Mouse (Mus musculus) hindbrain, embryonic 15.5 days (tissue): ENCODE results near the gene Eif3k. TPM values are rescaled to one million over a fixed set of nuclear protein-coding genes. Genes with fewer than 3 reads are reported as not detected.
"Not testable (repeated sequence)": the region's sequence is repeated elsewhere in the genome, so short reads cannot be mapped to it uniquely, and the experiment has no call there.

Experiments used
- ATAC-seq: fragments of 200-750 bp; cut with Nextera tagmentation; 2 replicates; pipeline ENCODE4 v1.8.0; 2017; ENCODE audit warnings: low read depth, moderate number of reproducible peaks, moderate TSS enrichment; ENCODE audit not compliant: low FRiP score
- H3K27ac ChIP-seq: fragments of 300-500 bp; sonication (generic); replicated peaks from 2 replicates; pipeline ENCODE4 v1.5.1; 2015; ENCODE audit warnings: mild to moderate bottlenecking, inconsistent platforms
- H3K27me3 ChIP-seq: fragments of 300-500 bp; sonication (generic); 2 replicates; pipeline ENCODE4 v1.6.1; 2015; ENCODE audit warnings: control low read depth, inconsistent platforms
- H3K36me3 ChIP-seq: fragments of 300-500 bp; sonication (generic); 2 replicates; pipeline ENCODE4 v1.6.1; 2015; ENCODE audit warnings: control low read depth, inconsistent platforms
- H3K4me1 ChIP-seq: fragments of 300-500 bp; sonication (generic); replicated peaks from 2 replicates; pipeline ENCODE4 v1.6.1; 2015; ENCODE audit warnings: control low read depth, inconsistent platforms
- H3K4me2 ChIP-seq: fragments of 300-500 bp; sonication (generic); 2 replicates; pipeline ENCODE4 v1.6.1; 2015; ENCODE audit warnings: moderate library complexity, mild to moderate bottlenecking, inconsistent platforms
- H3K4me3 ChIP-seq: fragments of 300-500 bp; sonication (generic); 2 replicates; pipeline ENCODE4 v1.5.1; 2015; ENCODE audit warnings: mild to moderate bottlenecking, inconsistent platforms
- H3K9ac ChIP-seq: fragments of 300-500 bp; sonication (generic); 2 replicates; pipeline ENCODE4 v1.6.1; 2015; ENCODE audit warnings: inconsistent platforms
- H3K9me3 ChIP-seq: fragments of 300-500 bp; sonication (generic); 2 replicates; pipeline ENCODE4 v1.6.1; 2016; ENCODE audit warnings: control low read depth, inconsistent platforms
- WGBS: fragments of 180-500 bp; shearing (Covaris S2); methylation state at CpG from one replicate; pipeline ENCODE4 v1.1.7; 2015; 5-methylcytosine and 5-hydroxymethylcytosine counted together
- polyA plus RNA-seq: library from polyadenylated mRNA; unstranded; fragments of >200 nt; fragmentation: Nextera tagmentation; extraction: Ambion mirVana; gene quantifications from 2 replicates; pipeline ENCODE4 v1.2.1, GENCODE M21; 2015

Eif3k gene
- polyA plus RNA-seq, 1 experiment from 2014 or later = 283 TPM

DNA sequence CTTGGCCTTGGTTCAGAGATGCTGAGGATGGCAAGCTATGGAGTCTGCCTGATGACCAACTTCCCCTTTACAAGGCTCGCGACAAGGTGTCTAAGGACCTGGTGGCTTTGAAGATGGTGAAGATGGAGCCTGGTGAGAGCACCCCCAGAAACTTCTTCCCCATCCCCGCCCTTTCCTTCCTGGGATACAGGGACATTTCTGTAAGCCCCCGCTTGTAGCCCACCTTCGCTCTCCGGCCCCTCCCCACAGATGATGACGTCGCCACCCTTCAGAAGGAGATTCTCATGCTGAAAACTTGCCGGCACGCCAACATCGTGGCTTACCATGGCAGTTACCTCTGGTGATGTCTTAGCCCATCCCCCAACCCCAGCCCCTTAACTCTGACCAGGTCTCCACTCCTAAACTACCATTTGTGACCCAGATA lies 1.5 kb upstream of the Eif3k start:
- Histone ChIP-seq H3K36me3 (peaks cover 10% of the 10 kb centered on the region), H3K9me3 (no peaks in the 10 kb centered on the region), H3K9ac (0 out of 2 replicates have a peak overlapping the region, but pooled peaks have one; percentile 58), H3K27ac (no peak overlapping the region), H3K4me1 (peaks cover 15% of the 10 kb centered on the region), H3K4me3 (no peak overlapping the region), H3K27me3 (no peaks in the 10 kb centered on the region), H3K4me2 (no peak overlapping the region)
- no peak for ATAC-seq
- 76% methylated on average over 11 of the region's 11 CpGs for WGBS

GRCm38 (mm10) chr7:28982274-28983013 lies 780 bp upstream of the Eif3k start:
- H3K9ac ChIP-seq = peak overlapping the region; percentile 58
- H3K9me3 ChIP-seq = no peaks in the 10 kb centered on the region
- peak overlapping the region; percentile 79 for H3K27ac ChIP-seq
- peak overlapping the region; percentile 89 for H3K4me2 ChIP-seq
- H3K27me3 ChIP-seq = no peaks in the 10 kb centered on the region
- ATAC-seq = peak; percentile 66
- WGBS = 15% methylated on average over 19 of the region's 19 CpGs
- peaks cover 15% of the 10 kb centered on the region for H3K4me1 ChIP-seq
- peak overlapping the region; percentile 67 for H3K4me3 ChIP-seq
- peaks cover 16% of the 10 kb centered on the region for H3K36me3 ChIP-seq

DNA sequence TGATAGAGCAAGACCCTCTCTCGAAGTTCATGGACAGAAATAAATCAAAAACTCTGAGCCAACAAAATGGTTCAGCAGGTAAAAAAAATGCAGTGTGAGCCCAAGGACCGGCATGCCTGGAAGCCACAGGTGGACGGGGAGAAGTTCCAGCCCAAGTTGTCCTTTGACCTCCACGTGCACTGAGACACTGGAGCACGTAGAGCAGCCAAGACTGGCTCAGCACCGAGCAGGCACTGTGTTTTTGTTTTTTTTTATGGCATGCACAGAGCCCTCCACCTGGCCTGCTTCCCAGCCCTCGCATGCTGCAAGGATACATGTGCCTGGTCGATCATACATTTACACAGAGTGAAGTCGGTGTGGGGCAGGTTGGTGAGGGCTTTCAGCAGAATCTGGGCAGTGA lies 4.1 kb downstream of the Eif3k start:
- Histone ChIP-seq H3K36me3 (peaks cover 44% of the 10 kb centered on the region), H3K27me3 (no peaks in the 10 kb centered on the region), H3K4me3 (no peak overlapping the region), H3K27ac (no peak overlapping the region), H3K4me1 (peaks cover 10% of the 10 kb centered on the region), H3K9me3 (no peaks in the 10 kb centered on the region), H3K4me2 (no peak overlapping the region), H3K9ac (no peak overlapping the region)
- ATAC-seq = no peak
- 94% methylated on average over 9 of the region's 9 CpGs for WGBS

DNA sequence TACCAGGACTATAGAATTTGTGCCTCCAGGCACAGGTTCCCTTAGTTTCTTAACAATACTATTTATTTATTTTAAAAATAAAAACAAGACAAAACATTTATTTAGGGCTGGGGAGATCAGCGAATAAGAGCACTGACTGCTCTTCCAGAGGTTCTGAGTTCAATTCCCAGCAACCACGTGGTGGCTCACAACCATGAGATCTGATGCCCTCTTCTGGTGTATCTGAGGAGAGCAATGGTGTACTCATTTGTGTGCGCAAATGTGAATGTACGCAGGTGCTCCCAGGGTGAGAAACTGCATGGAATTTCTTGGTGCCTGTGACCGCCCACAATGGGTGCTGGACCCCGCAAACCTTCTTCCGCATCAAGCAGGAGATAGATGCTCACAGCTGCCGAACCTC lies 8.6 kb downstream of the Eif3k start:
- Histone ChIP-seq H3K9me3 (no peaks in the 10 kb centered on the region), H3K4me2 (no peak overlapping the region), H3K9ac (no peak overlapping the region), H3K27me3 (no peaks in the 10 kb centered on the region), H3K27ac (no peak overlapping the region), H3K36me3 (peaks cover 37% of the 10 kb centered on the region), H3K4me3 (no peak overlapping the region), H3K4me1 (no peaks in the 10 kb centered on the region)
- no peak for ATAC-seq
- 82% methylated on average over 8 of the region's 8 CpGs for WGBS

- WGBS = 72% methylated on average over 8 of the region's 8 CpGs
- ATAC-seq = no peak
- no peak overlapping the region for H3K9ac ChIP-seq
Measured at GRCm38 (mm10) chr7:28972542-28972985, 9.1 kb downstream of the Eif3k start.

GRCm38 (mm10) chr7:28971770-28972269 lies 9.8 kb downstream of the Eif3k start:
- Histone ChIP-seq H3K27ac (no peak overlapping the region), H3K9ac (no peak overlapping the region), H3K4me1 (no peaks in the 10 kb centered on the region), H3K27me3 (no peaks in the 10 kb centered on the region), H3K36me3 (peaks cover 26% of the 10 kb centered on the region), H3K4me2 (no peak overlapping the region), H3K4me3 (no peak overlapping the region), H3K9me3 (no peaks in the 10 kb centered on the region)
- ATAC-seq = no peak
- WGBS = 80% methylated on average over 6 of the region's 6 CpGs

More at GRCm38 (mm10) chr7:28972542-28972985, 9.1 kb downstream of the Eif3k start:
- no peak overlapping the region for H3K4me2 ChIP-seq
- H3K27me3 ChIP-seq = no peaks in the 10 kb centered on the region
- no peak overlapping the region for H3K27ac ChIP-seq
- H3K4me1 ChIP-seq = no peaks in the 10 kb centered on the region
- no peaks in the 10 kb centered on the region for H3K9me3 ChIP-seq
- peaks cover 34% of the 10 kb centered on the region for H3K36me3 ChIP-seq
- H3K4me3 ChIP-seq = no peak overlapping the region

GRCm38 (mm10) chr7:28971029-28971428 lies 10.6 kb downstream of the Eif3k start:
- H3K9me3 ChIP-seq = no peaks in the 10 kb centered on the region
- peaks cover 19% of the 10 kb centered on the region; the same call in 1 of the 2 replicates for H3K36me3 ChIP-seq
- H3K27ac ChIP-seq = no peak overlapping the region
- no peak overlapping the region for H3K4me3 ChIP-seq
- WGBS = 91% methylated on average over 7 of the region's 7 CpGs
- H3K9ac ChIP-seq = no peak overlapping the region
- H3K4me2 ChIP-seq = no peak overlapping the region
- no peaks in the 10 kb centered on the region for H3K4me1 ChIP-seq
- ATAC-seq = no peak
- H3K27me3 ChIP-seq = no peaks in the 10 kb centered on the region

DNA sequence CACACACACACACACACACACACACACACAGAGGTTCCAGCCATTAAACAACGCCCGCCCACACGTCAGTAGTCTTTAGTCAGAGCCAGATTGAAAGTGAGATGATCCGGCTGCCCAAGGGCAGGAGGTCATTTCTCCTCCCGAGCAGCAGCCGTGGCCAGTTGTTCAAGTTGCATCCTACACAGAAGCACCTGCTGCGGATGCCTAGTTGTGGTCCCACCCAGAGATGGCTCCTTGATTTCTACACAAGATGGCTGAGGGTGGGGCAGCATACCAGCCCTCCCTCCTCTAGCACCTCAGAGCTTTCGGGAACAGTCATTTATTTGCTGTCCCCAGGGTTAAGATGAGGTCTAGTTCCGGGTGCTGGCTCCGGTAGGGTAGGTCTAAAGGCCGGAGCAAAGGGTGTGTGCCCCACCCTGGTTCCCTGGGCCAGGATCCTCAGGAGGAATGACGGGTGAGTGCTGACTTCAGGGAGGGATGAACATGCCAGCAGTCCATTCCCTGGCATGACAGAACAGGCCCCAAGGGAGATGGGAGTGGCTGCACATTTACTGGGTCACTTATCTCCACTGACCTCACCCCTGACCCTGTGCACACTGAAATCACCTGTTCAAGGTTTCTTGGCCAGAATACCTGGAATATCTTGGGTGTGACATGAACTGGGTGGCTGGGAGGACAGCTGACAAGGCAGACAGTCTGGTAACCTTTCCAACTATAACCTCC lies 11.8 kb downstream of the Eif3k start:
- H3K27me3 ChIP-seq = no peaks in the 10 kb centered on the region
- H3K4me2 ChIP-seq = no peak overlapping the region
- no peaks in the 10 kb centered on the region for H3K9me3 ChIP-seq
- H3K9ac ChIP-seq = no peak overlapping the region
- WGBS = 76% methylated on average over 12 of the region's 12 CpGs
- H3K36me3 ChIP-seq = peaks cover 18% of the 10 kb centered on the region; the same call in 1 of the 2 replicates
- H3K4me1 ChIP-seq = no peaks in the 10 kb centered on the region
- no peak for ATAC-seq
- no peak overlapping the region for H3K27ac ChIP-seq
- no peak overlapping the region for H3K4me3 ChIP-seq

GRCm38 (mm10) chr7:28969271-28969670 lies 12.4 kb downstream of the Eif3k start:
- ATAC-seq = no peak
- H3K9me3 ChIP-seq = no peaks in the 10 kb centered on the region
- no peak overlapping the region for H3K27ac ChIP-seq
- H3K36me3 ChIP-seq = peaks cover 14% of the 10 kb centered on the region; the same call in 1 of the 2 replicates
- H3K9ac ChIP-seq = no peak overlapping the region
- WGBS = 94% methylated on average over 1 of the region's 1 CpGs
- H3K27me3 ChIP-seq = no peaks in the 10 kb centered on the region
- no peak overlapping the region for H3K4me3 ChIP-seq
- H3K4me2 ChIP-seq = no peak overlapping the region
- H3K4me1 ChIP-seq = no peaks in the 10 kb centered on the region

DNA sequence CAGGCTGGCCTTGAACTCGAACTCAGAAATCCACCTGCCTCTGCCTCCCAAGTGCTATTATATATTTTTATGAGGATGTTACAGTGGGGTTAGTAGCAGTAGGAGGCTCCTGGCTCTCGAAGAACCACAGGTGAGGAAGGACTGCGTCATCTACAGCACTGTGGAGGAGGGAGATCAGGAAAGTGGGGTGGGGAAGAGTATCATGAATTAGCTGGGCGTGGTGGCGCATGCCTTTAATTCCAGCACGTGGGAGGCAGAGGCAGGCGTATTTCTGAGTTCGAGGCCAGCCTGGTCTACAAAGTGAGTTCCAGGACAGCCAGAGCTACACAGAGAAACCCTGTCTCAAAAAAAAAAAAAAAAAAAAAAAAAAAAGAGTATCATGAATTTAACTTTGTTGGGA lies 13.5 kb downstream of the Eif3k start:
- not testable (repeated sequence) for H3K36me3 ChIP-seq, ATAC-seq, H3K27ac ChIP-seq, H3K9ac ChIP-seq, H3K9me3 ChIP-seq, H3K4me1 ChIP-seq, H3K4me3 ChIP-seq, H3K27me3 ChIP-seq, H3K4me2 ChIP-seq
- 96% methylated on average over 8 of the region's 8 CpGs for WGBS

GRCm38 (mm10) chr7:28966751-28967505 lies 14.7 kb downstream of the Eif3k start:
- H3K36me3 ChIP-seq = peaks cover 5% of the 10 kb centered on the region; the same call in 1 of the 2 replicates
- no peak overlapping the region for H3K9ac ChIP-seq
- ATAC-seq = no peak
- WGBS = 79% methylated on average over 4 of the region's 4 CpGs
- H3K4me2 ChIP-seq = no peak overlapping the region
- H3K27me3 ChIP-seq = no peaks in the 10 kb centered on the region
- H3K4me3 ChIP-seq = no peak overlapping the region
- no peaks in the 10 kb centered on the region for H3K9me3 ChIP-seq
- H3K4me1 ChIP-seq = peaks cover 6% of the 10 kb centered on the region
- H3K27ac ChIP-seq = no peak overlapping the region
